Mouse (Mus musculus): ENCODE measurements at regions not wholly inside any gene's neighbourhood (a gene's known extent, or its start where the extent isn't known, plus 50 kb on each side); places are given as distances from the start of the nearest gene placed in this dataset.
"Not testable (repeated sequence)": the region's sequence is repeated elsewhere in the genome, so short reads cannot be mapped to it uniquely, and the experiment has no call there.

- no peak overlapping the region for H3K4me2 ChIP-seq (ENCODE audit: low read depth, low read length)
- no peak for TF ChIP-seq CTCF (IDR thresholded peaks at IDR 0.05; ENCODE audit: low read depth)
- TF ChIP-seq EP300 (IDR thresholded peaks at IDR 0.05; ENCODE audit: low read depth), result no peak
- 61% methylated on average over 10 of the region's 10 CpGs for WGBS
- H3K4me3 ChIP-seq (ENCODE audit: low read depth, low read length), result no peak overlapping the region
- DNase-seq (ENCODE audit: low spot score) (no peak), ATAC-seq (ENCODE audit: insufficient read depth, low read depth) (no peak)
- peaks cover 7% of the 10 kb centered on the region; the same call in 1 of the 2 replicates for H3K4me1 ChIP-seq (ENCODE audit: control insufficient read depth, insufficient read depth)
- no peaks in the 10 kb centered on the region for H3K9me3 ChIP-seq (replicated peaks; ENCODE audit: control insufficient read depth, low read length)
- no peak overlapping the region for H3K9ac ChIP-seq (replicated peaks; ENCODE audit: low read depth, low read length)
- no peaks in the 10 kb centered on the region for H3K36me3 ChIP-seq (replicated peaks; ENCODE audit: control insufficient read depth, insufficient read depth, low read length)
- no peaks in the 10 kb centered on the region for H3K27me3 ChIP-seq (ENCODE audit: control insufficient read depth, insufficient read depth, low read length)
- no peak overlapping the region for H3K27ac ChIP-seq (ENCODE audit: low read depth)
Measured at GRCm38 (mm10) chr6:31810602-31811512, 239.2 kb upstream of the 1700012A03Rik start.

GRCm38 (mm10) chr6:31804468-31804867 is 240.7 kb upstream of the Podxl start:
- not testable (repeated sequence) for H3K4me2 ChIP-seq (ENCODE audit: low read depth, low read length); H3K27me3 ChIP-seq (ENCODE audit: control insufficient read depth, insufficient read depth, low read length); H3K36me3 ChIP-seq (replicated peaks; ENCODE audit: control insufficient read depth, insufficient read depth, low read length); H3K9ac ChIP-seq (replicated peaks; ENCODE audit: low read depth, low read length); H3K4me1 ChIP-seq (ENCODE audit: control insufficient read depth, insufficient read depth); H3K9me3 ChIP-seq (replicated peaks; ENCODE audit: control insufficient read depth, low read length); H3K4me3 ChIP-seq (ENCODE audit: low read depth, low read length); ATAC-seq (ENCODE audit: insufficient read depth, low read depth); DNase-seq (ENCODE audit: low spot score); H3K27ac ChIP-seq (ENCODE audit: low read depth)
- 63% methylated on average over 5 of the region's 10 CpGs for WGBS

- not testable (repeated sequence) for DNase-seq (ENCODE audit: low spot score)
Measured at GRCm38 (mm10) chr6:31803222-31803621, 239.4 kb upstream of the Podxl start.

DNA sequence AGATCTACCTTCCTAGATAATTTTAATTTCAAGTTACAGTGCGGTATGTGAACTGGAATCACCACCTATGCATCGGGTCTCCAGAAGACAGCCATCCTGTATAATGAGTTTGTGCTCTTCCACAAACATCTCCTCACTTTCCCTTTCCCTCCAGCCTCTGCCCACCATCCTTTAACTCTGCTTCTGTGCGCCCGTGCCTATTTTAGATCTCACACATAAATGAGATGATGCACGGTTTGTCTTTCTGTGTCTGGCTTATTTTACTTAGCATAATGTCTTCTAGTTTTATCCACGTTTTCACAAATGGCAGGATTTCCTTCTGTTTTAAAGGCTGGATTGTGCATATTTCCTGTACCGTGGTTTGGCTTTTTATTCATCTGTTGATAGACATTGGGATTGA is 227.8 kb upstream of the Podxl start:
- no peak for TF ChIP-seq CTCF (IDR thresholded peaks at IDR 0.05; ENCODE audit: low read depth)
- no peak for TF ChIP-seq EP300 (IDR thresholded peaks at IDR 0.05; ENCODE audit: low read depth)
- no peak overlapping the region for H3K4me3 ChIP-seq (ENCODE audit: low read depth, low read length)
- ATAC-seq (ENCODE audit: insufficient read depth, low read depth) (no peak), DNase-seq (ENCODE audit: low spot score) (no peak)
- H3K36me3 ChIP-seq (replicated peaks; ENCODE audit: control insufficient read depth, insufficient read depth, low read length), result no peaks in the 10 kb centered on the region
- H3K27me3 ChIP-seq (ENCODE audit: control insufficient read depth, insufficient read depth, low read length), result no peaks in the 10 kb centered on the region
- no peak overlapping the region for H3K4me2 ChIP-seq (ENCODE audit: low read depth, low read length)
- 68% methylated on average over 7 of the region's 7 CpGs for WGBS
- no peaks in the 10 kb centered on the region for H3K9me3 ChIP-seq (replicated peaks; ENCODE audit: control insufficient read depth, low read length)
- no peaks in the 10 kb centered on the region for H3K4me1 ChIP-seq (ENCODE audit: control insufficient read depth, insufficient read depth)
- no peak overlapping the region for H3K27ac ChIP-seq (ENCODE audit: low read depth)
- H3K9ac ChIP-seq (replicated peaks; ENCODE audit: low read depth, low read length), result no peak overlapping the region

More at GRCm38 (mm10) chr6:31803222-31803621, 239.4 kb upstream of the Podxl start:
- H3K27me3 ChIP-seq (ENCODE audit: control insufficient read depth, insufficient read depth, low read length); H3K4me3 ChIP-seq (ENCODE audit: low read depth, low read length); H3K4me2 ChIP-seq (ENCODE audit: low read depth, low read length); ATAC-seq (ENCODE audit: insufficient read depth, low read depth); H3K36me3 ChIP-seq (replicated peaks; ENCODE audit: control insufficient read depth, insufficient read depth, low read length); H3K9me3 ChIP-seq (replicated peaks; ENCODE audit: control insufficient read depth, low read length); H3K9ac ChIP-seq (replicated peaks; ENCODE audit: low read depth, low read length); H3K4me1 ChIP-seq (ENCODE audit: control insufficient read depth, insufficient read depth); H3K27ac ChIP-seq (ENCODE audit: low read depth): not testable (repeated sequence)
- WGBS, result 64% methylated on average over 9 of the region's 24 CpGs

GRCm38 (mm10) chr6:31790906-31791305 is 227.1 kb upstream of the Podxl start:
- DNase-seq (ENCODE audit: low spot score), result no peak
- Histone ChIP-seq H3K27ac (ENCODE audit: low read depth) (no peak overlapping the region), H3K4me2 (ENCODE audit: low read depth, low read length) (no peak overlapping the region), H3K27me3 (ENCODE audit: control insufficient read depth, insufficient read depth, low read length) (no peaks in the 10 kb centered on the region), H3K9ac (replicated peaks; ENCODE audit: low read depth, low read length) (no peak overlapping the region), H3K4me1 (ENCODE audit: control insufficient read depth, insufficient read depth) (no peaks in the 10 kb centered on the region), H3K4me3 (ENCODE audit: low read depth, low read length) (no peak overlapping the region), H3K9me3 (replicated peaks; ENCODE audit: control insufficient read depth, low read length) (no peaks in the 10 kb centered on the region), H3K36me3 (replicated peaks; ENCODE audit: control insufficient read depth, insufficient read depth, low read length) (no peaks in the 10 kb centered on the region)
- 44% methylated on average over 2 of the region's 2 CpGs for WGBS
- ATAC-seq (ENCODE audit: insufficient read depth, low read depth), result no peak
- TF ChIP-seq EP300 (IDR thresholded peaks at IDR 0.05; ENCODE audit: low read depth) (no peak), CTCF (IDR thresholded peaks at IDR 0.05; ENCODE audit: low read depth) (no peak)

GRCm38 (mm10) chr6:31776841-31777240 is 213.1 kb upstream of the Podxl start:
- DNase-seq (ENCODE audit: low spot score) (no peak), ATAC-seq (ENCODE audit: insufficient read depth, low read depth) (no peak)
- WGBS, result 30% methylated on average over 3 of the region's 3 CpGs
- no peak overlapping the region for H3K9ac ChIP-seq (replicated peaks; ENCODE audit: low read depth, low read length)
- no peaks in the 10 kb centered on the region for H3K36me3 ChIP-seq (replicated peaks; ENCODE audit: control insufficient read depth, insufficient read depth, low read length)
- no peaks in the 10 kb centered on the region for H3K27me3 ChIP-seq (ENCODE audit: control insufficient read depth, insufficient read depth, low read length)
- no peak overlapping the region for H3K4me2 ChIP-seq (ENCODE audit: low read depth, low read length)
- TF ChIP-seq CTCF (IDR thresholded peaks at IDR 0.05; ENCODE audit: low read depth) (no peak), EP300 (IDR thresholded peaks at IDR 0.05; ENCODE audit: low read depth) (no peak)
- H3K4me1 ChIP-seq (ENCODE audit: control insufficient read depth, insufficient read depth), result no peaks in the 10 kb centered on the region
- no peaks in the 10 kb centered on the region for H3K9me3 ChIP-seq (replicated peaks; ENCODE audit: control insufficient read depth, low read length)
- no peak overlapping the region for H3K27ac ChIP-seq (ENCODE audit: low read depth)
- no peak overlapping the region for H3K4me3 ChIP-seq (ENCODE audit: low read depth, low read length)
